Mouse (Mus musculus): ENCODE data around the gene Apobec4. TPM values are rescaled to one million over a fixed set of nuclear protein-coding genes. Genes with fewer than 3 reads are reported as not detected.

Apobec4 gene
- not detected for total RNA-seq (2023)

GRCm38 (mm10) chr1:152750312-152750965 lies at the start of gene Apobec4:
Gene Apobec4 (plus strand): TSS chr1:152750551.

GRCm38 (mm10) chr1:152766032-152766772 lies 15.9 kb downstream of the Apobec4 start, which contains the start of the genes Rgl1 and Arpc5:
Gene Rgl1 (minus strand): TSS chr1:152766351.
Gene Arpc5 (plus strand): TSS chr1:152766542.

GRCm38 (mm10) chr1:152799897-152800296 lies 49.5 kb downstream of the Apobec4 start, which contains the start of gene Ncf2:
Gene Ncf2 (plus strand): TSS chr1:152800194.

Other genes starting within 250 kb of the Apobec4 start
- 4.4 TPM for gene Rgl1, start 15.8 kb downstream of the Apobec4 start, total RNA-seq (2023)
- 239 TPM for gene Arpc5, start 16.0 kb downstream of the Apobec4 start, total RNA-seq (2023)
- 21.7 TPM for gene Ncf2, start 49.6 kb downstream of the Apobec4 start, total RNA-seq (2023)
- 135 TPM for gene Smg7, start 152.1 kb downstream of the Apobec4 start, total RNA-seq (2023)
- 2.6 TPM for gene Nmnat2, start 204.4 kb downstream of the Apobec4 start, total RNA-seq (2023)

Measured in CD8-positive naive resting alpha-beta T cell, adult 57 days (primary cell).